Mouse (Mus musculus): ENCODE data around the gene Hoxa10.

- TF ChIP-seq CTCF (IDR thresholded peaks at IDR 0.05; ENCODE audit: low read depth) (no peak), EP300 (IDR thresholded peaks at IDR 0.05; ENCODE audit: low read depth) (no peak)
Measured at GRCm38 (mm10) chr6:52203121-52203370, 37.6 kb downstream of the Hoxa10 start.
